Mouse (Mus musculus): ENCODE data around the gene Dennd1a.

DNA sequence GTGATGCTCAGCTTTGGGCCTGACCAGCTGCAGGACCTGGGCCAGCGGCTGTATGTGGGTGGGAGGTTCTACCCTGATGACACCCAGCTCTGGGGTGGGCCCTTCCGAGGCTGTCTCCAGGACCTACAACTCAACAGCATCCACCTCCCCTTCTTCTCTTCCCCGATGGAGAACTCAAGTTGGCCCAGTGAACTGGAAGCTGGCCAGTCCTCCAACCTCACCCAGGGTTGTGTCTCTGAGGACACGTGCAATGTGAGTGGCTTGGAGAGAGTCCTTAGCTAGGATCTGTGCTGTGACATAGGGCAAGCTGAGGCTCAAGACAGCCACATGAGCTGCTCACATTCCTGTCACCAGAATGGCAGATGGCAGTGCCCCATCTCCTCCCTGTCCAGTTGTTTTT, 495.9 kb downstream of the Dennd1a start:
- TF ChIP-seq POLR2A (IDR thresholded peaks at IDR 0.05; ENCODE audit: insufficient read depth, low read length) = no peak
- TF ChIP-seq EP300 (IDR thresholded peaks at IDR 0.05; ENCODE audit: insufficient read depth, low read depth, low read length) = no peak
- no peak for TF ChIP-seq CTCF (IDR thresholded peaks at IDR 0.05; ENCODE audit: low read depth, low read length)

Data from ES-Bruce4 (cell line).